15 mouse cellular contexts compared by ENCODE assay signal in genomic region chr5:131008507-131008906, GRCm38 (mm10).
DNase-seq lines count a peak whose midpoint lies in the region; ATAC-seq and TF ChIP-seq lines count a peak whose summit lies in the region.
"Had no signal": no experiment of that assay in that cellular context is flagged by ENCODE, and none has a peak within 500 bp of the region (broad histone marks: within the 10 kb centered on the region; RNA-seq: fewer than 3 reads in every experiment).

No protein-coding gene starts in this region.

- no peaks in the 10 kb centered on the region for H3K36me3 ChIP-seq in heart, embryonic 12.5 days
- H3K36me3 ChIP-seq: intestine, embryonic 15.5 days; liver, embryonic 13.5 days had no signal

- intact Hi-C loops in gastrocnemius, adult 2 months (cut with DNase I) = loop anchor here (5.0 to 10.0 kb wide), 3 partner anchors 59 to 299 kb away; partner anchors contain the start of gene Galnt17
- intact Hi-C loops in left cerebral cortex, postnatal 4 days (cut with DNase I) = loop anchor here (10.0 kb wide), 1 partner anchor 144 kb away; no protein-coding TSS in a partner anchor

- no peaks in the 10 kb centered on the region for H3K4me1 ChIP-seq in heart, embryonic 12.5 days (replicated peaks)
- H3K4me1 ChIP-seq: intestine, embryonic 15.5 days; liver, embryonic 13.5 days had no signal

- H3K27ac ChIP-seq in heart, embryonic 12.5 days (ENCODE audit: poor library complexity, severe bottlenecking) = no peak overlapping the region
- H3K27ac ChIP-seq in gastrocnemius, adult 2 months = peak overlapping the region; percentile 31
- H3K27ac ChIP-seq: intestine, embryonic 15.5 days; liver, embryonic 13.5 days had no signal

- H3K27me3 ChIP-seq in heart, embryonic 12.5 days (replicated peaks) = no peaks in the 10 kb centered on the region
- H3K27me3 ChIP-seq: intestine, embryonic 15.5 days; liver, embryonic 13.5 days had no signal

- no peak overlapping the region for H3K4me3 ChIP-seq in heart, embryonic 12.5 days
- H3K4me3 ChIP-seq in gastrocnemius, adult 2 months = no peak overlapping the region
- H3K4me3 ChIP-seq: intestine, embryonic 15.5 days; liver, embryonic 13.5 days; myocyte had no signal

- no peak overlapping the region for H3K9ac ChIP-seq in heart, embryonic 12.5 days
- H3K9ac ChIP-seq: intestine, embryonic 15.5 days; liver, embryonic 13.5 days had no signal

- ATAC-seq in heart, embryonic 12.5 days (ENCODE audit: insufficient number of reproducible peaks, low FRiP score) = no peak
- ATAC-seq: activated CD4-positive, CD25-positive, alpha-beta regulatory T cell, adult 4 months; forebrain, embryonic 16.5 days; intestine, embryonic 15.5 days had no signal

- DNase-seq in heart, adult 18-20 months = peak; percentile 37 to 54
- peak; percentile 5 for DNase-seq in ovary, postnatal 14 days (ENCODE audit: low spot score)
- DNase-seq in ovary, postnatal 10 days (ENCODE audit: low spot score) = no peak
- DNase-seq in gastrocnemius, adult 2 months = peak; percentile 61
- peak; percentile 37 for DNase-seq in large intestine, adult 2 months (ENCODE audit: low read depth, low spot score)
- DNase-seq in adrenal gland, adult 8-10 months = no peak
- no peak for DNase-seq in left cerebral cortex, postnatal 4 days
- DNase-seq: layer of hippocampus, adult 9-11 months had no signal

- no peak overlapping the region for H3K4me2 ChIP-seq in heart, embryonic 12.5 days
- H3K4me2 ChIP-seq: intestine, embryonic 15.5 days; liver, embryonic 13.5 days; midbrain, embryonic 11.5 days had no signal

- 87% methylated on average over 5 of the region's 5 CpGs for WGBS in heart, embryonic 12.5 days
- WGBS in large intestine, adult 2 months = 47% methylated on average over 5 of the region's 5 CpGs

- H3K9me3 ChIP-seq in heart, embryonic 12.5 days (replicated peaks) = peaks cover 3% of the 10 kb centered on the region
- H3K9me3 ChIP-seq: intestine, embryonic 15.5 days; liver, embryonic 13.5 days had no signal

- TF ChIP-seq CTCF in gastrocnemius, adult 2 months (IDR thresholded peaks at IDR 0.05) = no peak

Comparison
In these comparisons a context has a peak if more than half of its experiments do, and no peak if none do; other contexts are left out.
1. DNase-seq: peak in heart, adult 18-20 months (2 of 2), ovary, postnatal 14 days (single experiment), gastrocnemius, adult 2 months (single experiment) and large intestine, adult 2 months (single experiment); none in ovary, postnatal 10 days (single experiment), adrenal gland, adult 8-10 months (single experiment) and left cerebral cortex, postnatal 4 days (single experiment).